Mouse (Mus musculus) liver, embryonic 12.5 days (tissue): Measurements from ENCODE around the gene Hcrt. TPM values are rescaled to one million over a fixed set of nuclear protein-coding genes. Genes with fewer than 3 reads are reported as not detected.
A peak's percentile ranks its signal among the peaks of the same experiment; 100 is the strongest.
"Not testable (repeated sequence)": the region's sequence is repeated elsewhere in the genome, so short reads cannot be mapped to it uniquely, and the experiment has no call there.

Experiments
- ATAC-seq: fragments of 200-750 bp; cut with Nextera tagmentation; 2 replicates; pipeline ENCODE4 v1.8.0; 2017; ENCODE audit warnings: moderate number of reproducible peaks, mild to moderate bottlenecking, moderate library complexity
- H3K27ac ChIP-seq: fragments of 300-500 bp; sonication (generic); 2 replicates; pipeline ENCODE4 v1.5.1; 2016; ENCODE audit warnings: mild to moderate bottlenecking
- H3K27me3 ChIP-seq: fragments of 300-500 bp; sonication (generic); replicated peaks from 2 replicates; pipeline ENCODE4 v1.6.1; 2016; ENCODE audit warnings: mild to moderate bottlenecking, moderate library complexity
- H3K36me3 ChIP-seq: fragments of 300-500 bp; sonication (generic); 2 replicates; pipeline ENCODE4 v1.6.1; 2016; ENCODE audit warnings: mild to moderate bottlenecking, moderate library complexity
- H3K4me1 ChIP-seq: fragments of 300-500 bp; sonication (generic); 2 replicates; pipeline ENCODE4 v1.6.1; 2016
- H3K4me2 ChIP-seq: fragments of 300-500 bp; sonication (generic); 2 replicates; pipeline ENCODE4 v1.6.1; 2016; ENCODE audit warnings: mild to moderate bottlenecking, moderate library complexity
- H3K4me3 ChIP-seq: fragments of 300-500 bp; sonication (generic); 2 replicates; pipeline ENCODE4 v1.5.1; 2016; ENCODE audit warnings: mild to moderate bottlenecking, moderate library complexity
- H3K9ac ChIP-seq: fragments of 300-500 bp; sonication (generic); 2 replicates; pipeline ENCODE4 v1.6.1; 2016; ENCODE audit warnings: mild to moderate bottlenecking, moderate library complexity
- H3K9me3 ChIP-seq: fragments of 300-500 bp; sonication (generic); replicated peaks from 2 replicates; pipeline ENCODE4 v1.6.1; 2016; ENCODE audit warnings: mild to moderate bottlenecking, moderate library complexity
- WGBS: fragments of 180-500 bp; shearing (Covaris S2); methylation state at CpG from one replicate; pipeline ENCODE4 v1.1.7; 2016; ENCODE audit not compliant: insufficient replicate concordance; 5-methylcytosine and 5-hydroxymethylcytosine counted together
- polyA plus RNA-seq: library from polyadenylated mRNA; unstranded; fragments of >200 nt; fragmentation: Nextera tagmentation; extraction: Ambion mirVana; gene quantifications from 2 replicates; pipeline ENCODE4 v1.2.1, GENCODE M21; 2016

Gene Hcrt
- polyA plus RNA-seq: not detected in 2 replicates

GRCm38 (mm10) chr11:100762831-100763230 lies at the start of gene Hcrt:
Hcrt (minus strand) TSS chr11:100762931.
- no peaks in the 10 kb centered on the region for H3K9me3 ChIP-seq
- peak within 1 kb of the TSS; percentile 63 for H3K9ac ChIP-seq
- H3K36me3 ChIP-seq: no peaks in the 10 kb centered on the region
- H3K4me3 ChIP-seq: peak within 1 kb of the TSS; percentile 55
- peak within 1 kb of the TSS; percentile 85 for H3K4me2 ChIP-seq
- WGBS: 74% methylated on average over 7 of the region's 7 CpGs
- peaks cover 29% of the 10 kb centered on the region for H3K4me1 ChIP-seq
- H3K27me3 ChIP-seq: peaks cover 55% of the 10 kb centered on the region
- no peak for ATAC-seq
- no peak within 1 kb of the TSS for H3K27ac ChIP-seq

GRCm38 (mm10) chr11:100811132-100811531 lies 48.4 kb upstream of the Hcrt start:
- WGBS: 89% methylated on average over 2 of the region's 2 CpGs
- H3K27ac ChIP-seq: no peak overlapping the region
- peaks cover 47% of the 10 kb centered on the region for H3K36me3 ChIP-seq
- peaks cover 6% of the 10 kb centered on the region; the same call in 1 of the 2 replicates for H3K9me3 ChIP-seq
- H3K4me2 ChIP-seq: no peak overlapping the region
- no peak for ATAC-seq
- H3K27me3 ChIP-seq: no peaks in the 10 kb centered on the region
- H3K9ac ChIP-seq: no peak overlapping the region
- no peak overlapping the region for H3K4me3 ChIP-seq
- peaks cover 23% of the 10 kb centered on the region for H3K4me1 ChIP-seq

GRCm38 (mm10) chr11:100810516-100810915 lies 47.8 kb upstream of the Hcrt start:
- no peak overlapping the region for H3K9ac ChIP-seq
- no peak overlapping the region for H3K27ac ChIP-seq
- no peaks in the 10 kb centered on the region for H3K27me3 ChIP-seq
- peaks cover 17% of the 10 kb centered on the region for H3K4me1 ChIP-seq
- WGBS: 81% methylated on average over 9 of the region's 9 CpGs
- peaks cover 6% of the 10 kb centered on the region; the same call in 1 of the 2 replicates for H3K9me3 ChIP-seq
- no peak for ATAC-seq
- no peak overlapping the region for H3K4me2 ChIP-seq
- peaks cover 53% of the 10 kb centered on the region for H3K36me3 ChIP-seq
- H3K4me3 ChIP-seq: no peak overlapping the region

- Histone ChIP-seq H3K4me1 (no peaks in the 10 kb centered on the region), H3K9ac (no peak overlapping the region), H3K4me3 (no peak overlapping the region), H3K9me3 (0 out of 2 replicates have a peak, but pooled peaks cover 9% of the 10 kb centered on the region), H3K36me3 (peaks cover 81% of the 10 kb centered on the region), H3K27ac (no peak overlapping the region), H3K27me3 (no peaks in the 10 kb centered on the region), H3K4me2 (no peak overlapping the region)
- ATAC-seq: no peak
- WGBS: 79% methylated on average over 20 of the region's 20 CpGs
These were observed 43.9 kb upstream of the Hcrt start for GRCm38 (mm10) chr11:100806380-100807305.

DNA sequence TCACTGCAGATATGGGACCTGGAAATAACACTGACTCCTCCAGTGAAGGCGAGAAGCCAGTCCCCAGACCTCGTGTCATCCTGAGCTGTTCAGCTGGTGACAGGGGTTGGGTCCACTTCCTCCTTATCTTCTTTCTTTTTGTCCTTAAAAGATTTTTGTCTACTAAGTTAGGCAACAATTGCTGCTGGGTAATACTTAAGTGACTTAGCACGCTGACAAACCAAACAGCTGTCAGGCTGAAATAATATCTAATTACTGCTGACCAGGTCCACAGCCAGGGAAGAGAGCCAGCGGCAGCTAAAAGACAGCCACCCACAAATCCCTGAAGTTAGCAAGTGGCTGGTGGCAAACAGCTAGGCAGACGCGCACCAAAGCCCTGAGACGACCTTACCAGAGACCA lies 42.8 kb upstream of the Hcrt start:
- H3K27ac ChIP-seq: no peak overlapping the region
- peaks cover 81% of the 10 kb centered on the region for H3K36me3 ChIP-seq

DNA sequence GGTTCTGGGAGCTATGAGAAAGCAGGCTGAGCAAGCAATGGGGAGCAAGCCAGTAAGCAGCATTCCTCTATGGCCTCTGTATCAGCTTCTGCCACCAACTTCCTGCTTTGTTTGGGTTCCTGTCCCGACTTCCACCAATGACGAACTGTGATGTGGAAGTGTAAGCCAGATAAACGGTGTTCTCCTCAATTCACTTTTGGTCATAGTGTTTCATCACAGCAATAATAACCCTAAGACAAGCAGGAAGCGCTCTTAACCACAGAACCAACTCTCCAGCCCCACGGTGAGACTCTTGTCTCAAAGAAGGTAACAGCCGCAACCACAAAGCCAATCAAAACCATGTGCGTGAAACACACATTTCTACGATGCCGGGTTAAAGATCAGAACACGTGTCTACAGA lies 41.7 kb upstream of the Hcrt start:
- no peak for ATAC-seq
- no peak overlapping the region for H3K4me2 ChIP-seq
- no peak overlapping the region for H3K27ac ChIP-seq
- no peaks in the 10 kb centered on the region for H3K4me1 ChIP-seq
- H3K9me3 ChIP-seq: 0 out of 2 replicates have a peak, but pooled peaks cover 3% of the 10 kb centered on the region
- 68% methylated on average over 10 of the region's 10 CpGs for WGBS
- H3K27me3 ChIP-seq: no peaks in the 10 kb centered on the region
- no peak overlapping the region for H3K9ac ChIP-seq
- no peak overlapping the region for H3K4me3 ChIP-seq
- H3K36me3 ChIP-seq: peaks cover 88% of the 10 kb centered on the region

More for the DNA sequence above, 42.8 kb upstream of the Hcrt start:
- H3K4me1 ChIP-seq: no peaks in the 10 kb centered on the region
- no peak for ATAC-seq
- H3K27me3 ChIP-seq: no peaks in the 10 kb centered on the region
- H3K4me3 ChIP-seq: no peak overlapping the region
- 58% methylated on average over 7 of the region's 7 CpGs for WGBS
- H3K4me2 ChIP-seq: no peak overlapping the region
- H3K9me3 ChIP-seq: 0 out of 2 replicates have a peak, but pooled peaks cover 3% of the 10 kb centered on the region
- no peak overlapping the region for H3K9ac ChIP-seq

- peaks cover 93% of the 10 kb centered on the region for H3K36me3 ChIP-seq
- 86% methylated on average over 5 of the region's 5 CpGs for WGBS
- no peaks in the 10 kb centered on the region for H3K27me3 ChIP-seq
These were observed 36.7 kb upstream of the Hcrt start for GRCm38 (mm10) chr11:100799426-100799825.

DNA sequence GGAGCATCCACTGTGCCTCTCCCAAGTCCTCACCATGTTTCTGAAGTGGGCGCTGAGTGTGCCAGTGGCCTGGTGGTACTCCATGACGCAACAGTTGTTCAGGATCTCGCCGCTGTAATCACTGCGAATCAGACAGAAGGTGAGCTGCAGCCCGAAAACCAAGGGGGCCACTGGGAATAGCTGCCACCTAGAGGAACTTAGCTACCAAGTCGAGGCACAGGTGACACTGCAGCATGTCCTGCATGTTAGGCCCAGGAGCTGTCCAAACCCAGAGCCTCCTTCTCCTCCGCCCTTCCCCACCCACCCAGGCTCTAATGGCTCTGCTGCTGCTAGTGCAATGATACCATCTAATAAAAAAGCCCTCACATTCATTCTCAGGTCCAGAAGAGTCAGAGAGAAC lies 33.9 kb upstream of the Hcrt start:
- no peak overlapping the region for H3K4me3 ChIP-seq
- H3K4me2 ChIP-seq: no peak overlapping the region
- no peak overlapping the region for H3K27ac ChIP-seq
- WGBS: 79% methylated on average over 8 of the region's 8 CpGs
- H3K9ac ChIP-seq: no peak overlapping the region
- H3K9me3 ChIP-seq: no peaks in the 10 kb centered on the region
- no peaks in the 10 kb centered on the region for H3K4me1 ChIP-seq
- ATAC-seq: no peak
- peaks cover 91% of the 10 kb centered on the region for H3K36me3 ChIP-seq
- no peaks in the 10 kb centered on the region for H3K27me3 ChIP-seq

More at GRCm38 (mm10) chr11:100799426-100799825, 36.7 kb upstream of the Hcrt start:
- no peak for ATAC-seq
- Histone ChIP-seq H3K4me2 (no peak overlapping the region), H3K4me3 (no peak overlapping the region), H3K4me1 (no peaks in the 10 kb centered on the region), H3K27ac (no peak overlapping the region), H3K9me3 (0 out of 2 replicates have a peak, but pooled peaks cover 3% of the 10 kb centered on the region), H3K9ac (no peak overlapping the region)

GRCm38 (mm10) chr11:100795386-100795785 lies 32.7 kb upstream of the Hcrt start:
- no peaks in the 10 kb centered on the region for H3K4me1 ChIP-seq
- no peak overlapping the region for H3K9ac ChIP-seq
- H3K36me3 ChIP-seq: peaks cover 92% of the 10 kb centered on the region
- ATAC-seq: no peak
- H3K4me3 ChIP-seq: no peak overlapping the region
- H3K4me2 ChIP-seq: no peak overlapping the region
- WGBS: 82% methylated on average over 2 of the region's 2 CpGs
- no peak overlapping the region for H3K27ac ChIP-seq
- H3K27me3 ChIP-seq: no peaks in the 10 kb centered on the region
- no peaks in the 10 kb centered on the region for H3K9me3 ChIP-seq

- Histone ChIP-seq H3K4me3 (no peak overlapping the region), H3K36me3 (peaks cover 93% of the 10 kb centered on the region), H3K4me2 (no peak overlapping the region), H3K27ac (no peak overlapping the region), H3K4me1 (no peaks in the 10 kb centered on the region), H3K9ac (no peak overlapping the region), H3K9me3 (no peaks in the 10 kb centered on the region), H3K27me3 (no peaks in the 10 kb centered on the region)
- no peak for ATAC-seq
- 66% methylated on average over 2 of the region's 2 CpGs for whole genome bisulfite sequencing
These were observed 28.8 kb upstream of the Hcrt start for GRCm38 (mm10) chr11:100791457-100792049.

DNA sequence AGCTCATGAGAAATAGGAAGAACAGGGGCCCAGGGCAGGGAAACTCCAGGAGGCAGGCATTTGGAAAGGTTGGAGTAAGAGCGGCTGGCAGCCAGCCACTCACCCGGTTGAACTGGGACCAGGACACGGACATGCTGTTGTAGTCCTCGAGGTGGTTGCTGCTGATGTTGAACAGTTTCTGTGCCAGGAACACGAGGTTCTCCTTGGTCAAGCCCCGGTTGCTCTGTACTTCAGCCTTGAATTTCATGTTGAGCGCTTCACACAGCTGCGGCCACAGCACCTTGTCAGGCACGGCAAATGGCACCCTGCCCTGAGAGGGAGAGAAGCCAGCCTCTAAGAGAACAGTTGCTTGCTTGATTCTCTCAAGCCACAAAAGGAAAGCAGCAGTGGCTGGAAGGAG lies 27.9 kb upstream of the Hcrt start:
- H3K4me1 ChIP-seq, H3K9ac ChIP-seq, ATAC-seq, H3K27me3 ChIP-seq, H3K4me2 ChIP-seq, H3K27ac ChIP-seq, H3K9me3 ChIP-seq, H3K4me3 ChIP-seq: not testable (repeated sequence)
- 87% methylated on average over 9 of the region's 9 CpGs for WGBS
- H3K36me3 ChIP-seq: peaks cover 97% of the 10 kb centered on the region

DNA sequence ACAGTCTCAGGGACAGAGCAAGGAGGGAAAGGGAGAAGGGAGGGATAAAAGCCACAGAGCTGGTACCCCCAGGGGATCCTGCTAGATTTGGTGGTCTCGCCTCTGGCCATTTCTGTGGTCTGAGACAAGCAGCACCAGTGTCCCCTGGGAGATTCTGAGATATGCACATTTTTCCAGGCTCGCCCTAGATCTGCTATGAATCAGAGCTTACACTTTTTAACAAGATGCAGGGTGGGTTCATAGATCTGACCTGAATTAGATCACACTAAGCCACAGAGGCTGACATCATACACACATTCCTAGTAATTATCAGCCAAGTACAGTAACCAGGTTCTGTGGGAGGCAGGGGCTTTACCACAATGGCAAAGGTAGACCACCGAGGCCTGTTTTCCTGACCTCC lies 27.0 kb upstream of the Hcrt start:
- no peak overlapping the region for H3K9ac ChIP-seq
- WGBS: 82% methylated on average over 3 of the region's 3 CpGs
- H3K27ac ChIP-seq: no peak overlapping the region
- H3K4me3 ChIP-seq: no peak overlapping the region
- no peaks in the 10 kb centered on the region for H3K27me3 ChIP-seq
- no peak overlapping the region for H3K4me2 ChIP-seq
- H3K36me3 ChIP-seq: peaks cover 97% of the 10 kb centered on the region
- H3K9me3 ChIP-seq: no peaks in the 10 kb centered on the region
- H3K4me1 ChIP-seq: no peaks in the 10 kb centered on the region
- no peak for ATAC-seq
